Mouse (Mus musculus) heart, adult 2 months (tissue): ENCODE results near the gene Rab17.

Experiments used
- CTCF ChIP-seq: fragments of 200-600 bp; IDR thresholded peaks from 2 replicates; pipeline ENCODE4 v1.8.1; 2022; ENCODE audit warnings: antibody characterized with exemption, mild to moderate bottlenecking, moderate library complexity
- EP300 ChIP-seq: fragments of 200-500 bp; IDR thresholded peaks from 2 replicates; pipeline ENCODE4 v1.6.1; 2011; ENCODE audit warnings: low read depth, low read length, control low read depth; ENCODE audit not compliant: insufficient read depth
- POLR2A ChIP-seq: fragments of 200-500 bp; IDR thresholded peaks from 2 replicates; pipeline ENCODE4 v1.6.1; 2011; ENCODE audit warnings: mild to moderate bottlenecking, low read depth, low read length, control low read depth; ENCODE audit not compliant: insufficient read depth

DNA sequence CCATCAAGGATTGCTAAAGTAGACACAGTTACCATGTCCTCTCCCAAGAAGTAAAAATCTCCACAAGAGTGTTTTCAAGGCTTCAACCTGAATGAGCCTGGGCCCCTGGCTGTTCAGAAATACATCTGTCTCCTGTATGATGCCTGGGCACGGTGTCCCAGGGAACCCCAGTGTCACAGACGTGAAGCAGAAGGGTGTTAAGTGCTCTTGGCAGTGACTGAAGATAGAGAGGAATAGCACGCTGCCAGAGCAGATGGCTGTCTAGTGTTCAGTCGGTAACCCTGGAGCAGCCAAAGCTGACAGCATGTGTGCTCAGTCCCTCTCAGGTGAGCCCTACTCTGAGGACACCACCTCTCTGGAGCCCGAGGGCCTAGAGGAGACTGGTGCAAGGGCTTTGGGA lies 36.5 kb downstream of the Rab17 start:
- TF ChIP-seq POLR2A (no peak), CTCF (no peak), EP300 (no peak)
